Mouse (Mus musculus): ENCODE measurements around the gene Pgghg.

DNA sequence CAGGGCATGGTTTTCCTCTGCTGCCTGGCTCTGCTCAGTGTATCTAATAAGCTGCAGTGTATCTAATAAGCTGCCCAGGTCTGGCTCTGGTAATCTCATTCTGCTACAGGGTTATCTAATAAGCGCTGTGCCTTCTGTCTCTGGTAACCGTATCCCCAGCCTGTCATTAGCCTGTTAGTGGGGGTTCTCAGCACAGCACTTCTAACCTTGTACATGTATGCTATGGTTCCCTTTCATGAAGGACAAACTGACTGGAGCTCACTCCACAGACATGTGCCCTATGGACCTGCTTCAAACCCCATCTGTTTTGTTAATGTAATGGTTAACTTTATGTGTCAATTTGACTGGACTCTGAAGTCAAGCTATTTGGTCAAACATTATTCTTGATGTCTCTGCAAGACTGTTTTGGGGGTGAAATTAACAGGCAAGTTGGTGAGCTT is 35.5 kb upstream of the Pgghg start:
- TF ChIP-seq POLR2A (IDR thresholded peaks at IDR 0.05; ENCODE audit: control insufficient read depth, extremely low read depth, insufficient read depth, low read length, poor library complexity) (no peak), CTCF (IDR thresholded peaks at IDR 0.05; ENCODE audit: borderline replicate concordance, control insufficient read depth, extremely low read depth, insufficient read depth, low read length, poor library complexity) (no peak)
